In genomic region chr11:3330991-3331750, GRCm38 (mm10) we compare ENCODE assay signal across 8 mouse cellular contexts. TPM values are rescaled to one million over a fixed set of nuclear protein-coding genes. Genes with fewer than 3 reads are reported as not detected.
DNase-seq lines count a peak whose midpoint lies in the region; ATAC-seq and TF ChIP-seq lines count a peak whose summit lies in the region.

No protein-coding gene starts in this region.

- no peak for TF ChIP-seq EP300 in liver, postnatal 0 days (IDR thresholded peaks at IDR 0.05; ENCODE audit: low read depth)

- peak overlapping the region; percentile 68 for H3K9ac ChIP-seq in heart, embryonic 15.5 days
- H3K9ac ChIP-seq in liver, postnatal 0 days (replicated peaks) = peak overlapping the region; percentile 60

- no peak for TF ChIP-seq POLR2A in lung, adult 2 months (IDR thresholded peaks at IDR 0.05; ENCODE audit: borderline replicate concordance, extremely low read depth, low read depth, low read length)

- no peak for TF ChIP-seq CTCF in lung, adult 2 months (IDR thresholded peaks at IDR 0.05; ENCODE audit: insufficient read depth, low read length)
- TF ChIP-seq CTCF in liver, postnatal 0 days (IDR thresholded peaks at IDR 0.05; ENCODE audit: low read depth) = no peak

- peaks cover 11% of the 10 kb centered on the region for H3K36me3 ChIP-seq in heart, embryonic 15.5 days
- H3K36me3 ChIP-seq in liver, postnatal 0 days (replicated peaks; ENCODE audit: insufficient read depth, low read length) = no peaks in the 10 kb centered on the region

- no peaks in the 10 kb centered on the region for H3K27me3 ChIP-seq in heart, embryonic 15.5 days
- H3K27me3 ChIP-seq in liver, postnatal 0 days (ENCODE audit: insufficient read depth, low read length) = peaks cover 4% of the 10 kb centered on the region; the same call in 1 of the 2 replicates

- peak; percentile 38 for DNase-seq in lung, adult 2 months
- no peak for DNase-seq in lung, postnatal 14 days
- DNase-seq in liver, postnatal 0 days = no peak
- no peak for DNase-seq in urinary bladder, adult 2 months (ENCODE audit: low spot score)
- no peak for DNase-seq in layer of hippocampus, postnatal 25 days (ENCODE audit: extremely low spot score in 1 of 2, low spot score in 1 of 2)
- DNase-seq in gastrocnemius, adult 18-20 months (ENCODE audit: low spot score) = no peak

- peak overlapping the region; percentile 99 for H3K4me2 ChIP-seq in heart, embryonic 15.5 days
- peak overlapping the region; percentile 80 for H3K4me2 ChIP-seq in liver, postnatal 0 days (ENCODE audit: low read depth, low read length)

- H3K4me1 ChIP-seq in lung, adult 2 months (ENCODE audit: control insufficient read depth, insufficient read depth, low read length) = peaks cover 23% of the 10 kb centered on the region
- peaks cover 28% of the 10 kb centered on the region for H3K4me1 ChIP-seq in brown adipose tissue, adult 24 weeks (ENCODE audit: control insufficient read depth, insufficient read depth, insufficient read length, low read length)
- peaks cover 53% of the 10 kb centered on the region for H3K4me1 ChIP-seq in heart, embryonic 15.5 days (replicated peaks)
- H3K4me1 ChIP-seq in liver, postnatal 0 days (ENCODE audit: insufficient read depth) = peaks cover 40% of the 10 kb centered on the region

- no peak for ATAC-seq in heart, embryonic 15.5 days (replicated peaks; ENCODE audit: insufficient number of reproducible peaks, insufficient read depth, low FRiP score, low read depth)
- no peak for ATAC-seq in liver, postnatal 0 days

- H3K4me3 ChIP-seq in lung, adult 2 months (replicated peaks; ENCODE audit: extremely low read depth, low read depth, low read length) = peak overlapping the region; percentile 73
- peak overlapping the region; percentile 61 for H3K4me3 ChIP-seq in brown adipose tissue, adult 24 weeks (ENCODE audit: insufficient read depth, low read depth, low read length)
- H3K4me3 ChIP-seq in heart, embryonic 15.5 days = peak overlapping the region; percentile 56
- H3K4me3 ChIP-seq in liver, postnatal 0 days (ENCODE audit: low read depth, low read length) = peak overlapping the region; percentile 52

- peak overlapping the region; percentile 60 for H3K27ac ChIP-seq in brown adipose tissue, adult 24 weeks (replicated peaks; ENCODE audit: low read depth, low read length)
- peak overlapping the region; percentile 88 for H3K27ac ChIP-seq in heart, embryonic 15.5 days
- H3K27ac ChIP-seq in liver, postnatal 0 days (ENCODE audit: low read depth) = peak overlapping the region; percentile 76

- 4% methylated on average over 14 of the region's 14 CpGs for WGBS in lung, adult 2 months
- 6% methylated on average over 14 of the region's 14 CpGs for WGBS in heart, embryonic 15.5 days
- WGBS in liver, postnatal 0 days (ENCODE audit: insufficient replicate concordance) = 5% methylated on average over 14 of the region's 14 CpGs

- no peaks in the 10 kb centered on the region for H3K9me3 ChIP-seq in heart, embryonic 15.5 days (replicated peaks)
- no peaks in the 10 kb centered on the region for H3K9me3 ChIP-seq in liver, postnatal 0 days (ENCODE audit: low read length)

RNA-seq across cellular contexts. Expression of gene Pik3ip1, which starts 1.0 kb away (rescaled TPM):
- 23.2 and 38.3 TPM in 2 replicates for polyA plus RNA-seq in lung, adult 2 months (2012; rRNA removed)
- 1.4 and 3.8 TPM in 2 replicates for polyA plus RNA-seq in brown adipose tissue, adult 24 weeks (2012; ENCODE audit: insufficient read depth, insufficient read length, missing spikeins)
- 35.1 and 36.1 TPM in 2 replicates for polyA plus RNA-seq in heart, embryonic 15.5 days (2015; fragmentation: Nextera tagmentation; extraction: Ambion mirVana)
- polyA plus RNA-seq in liver, postnatal 0 days (2015; fragmentation: Nextera tagmentation; extraction: Ambion mirVana) = 2.4 and 2.5 TPM in 2 replicates
- polyA plus RNA-seq in urinary bladder, adult 2 months (2012; rRNA removed) = 37.8 and 51.7 TPM in 2 replicates
- 10 to 100 TPM; 29.1 to 38.2 TPM for total RNA-seq in layer of hippocampus, postnatal 25 days (2021)
- total RNA-seq in gastrocnemius, adult 18-20 months (2021) = 10 to 100 TPM; 27.2 to 30.8 TPM

RNA-seq across cellular contexts. Expression of gene Patz1, which starts 42.5 kb away (rescaled TPM):
- 40.3 and 50.9 TPM in 2 replicates for polyA plus RNA-seq in lung, adult 2 months (2012; rRNA removed)
- polyA plus RNA-seq in brown adipose tissue, adult 24 weeks (2012; ENCODE audit: insufficient read depth, insufficient read length, missing spikeins) = 2.0 and 4.0 TPM in 2 replicates
- polyA plus RNA-seq in heart, embryonic 15.5 days (2015; fragmentation: Nextera tagmentation; extraction: Ambion mirVana) = 20.0 and 32.0 TPM in 2 replicates
- polyA plus RNA-seq in liver, postnatal 0 days (2015; fragmentation: Nextera tagmentation; extraction: Ambion mirVana) = 8.6 and 8.8 TPM in 2 replicates
- 26.9 and 29.4 TPM in 2 replicates for polyA plus RNA-seq in urinary bladder, adult 2 months (2012; rRNA removed)
- 10 to 100 TPM; 53.4 to 56.4 TPM for total RNA-seq in layer of hippocampus, postnatal 25 days (2021)
- total RNA-seq in gastrocnemius, adult 18-20 months (2021) = 10 to 100 TPM; 11.3 to 12.7 TPM
